Mouse (Mus musculus) embryonic fibroblast, embryonic 13.5 days (primary cell): ENCODE data around the gene Dis3l2. TPM values are rescaled to one million over a fixed set of nuclear protein-coding genes. Genes with fewer than 3 reads are reported as not detected.
A peak's percentile ranks its signal among the peaks of the same experiment; 100 is the strongest.

ENCODE experiments used
- H3K27ac ChIP-seq: 2 replicates; pipeline ENCODE4 v1.5.1; 2012; ENCODE audit warnings: low read length, control low read depth, inconsistent platforms; ENCODE audit not compliant: insufficient read depth
- H3K4me1 ChIP-seq: 2 replicates; pipeline ENCODE4 v1.6.1; 2011; ENCODE audit warnings: low read length; ENCODE audit not compliant: control insufficient read depth, insufficient read depth
- H3K4me3 ChIP-seq: 2 replicates; pipeline ENCODE4 v1.5.1; 2011; ENCODE audit warnings: mild to moderate bottlenecking, control low read depth, low read length; ENCODE audit not compliant: insufficient read depth
- CTCF ChIP-seq: IDR thresholded peaks from 2 replicates; pipeline ENCODE4 v1.5.1; 2011; ENCODE audit warnings: mild to moderate bottlenecking, control low read depth, low read length, moderate library complexity, borderline replicate concordance; ENCODE audit not compliant: insufficient read depth
- POLR2A ChIP-seq: IDR thresholded peaks from 2 replicates; pipeline ENCODE4 v1.6.1; 2011; ENCODE audit warnings: low read depth, mild to moderate bottlenecking, control low read depth, low read length, moderate library complexity
- polyA plus RNA-seq: library from polyadenylated mRNA; stranded (reverse); fragments of >200 nt; gene quantifications from 2 replicates; pipeline ENCODE4 v1.2.4, GENCODE M21; 2011; ENCODE audit warnings: low read depth; ENCODE audit not compliant: missing spikeins, insufficient read length

The Dis3l2 gene
- 7.5 and 7.7 TPM in 2 replicates for polyA plus RNA-seq

- TF ChIP-seq POLR2A (peak; percentile 62), CTCF (no peak)
- no peaks in the 10 kb centered on the region for H3K4me1 ChIP-seq
- H3K27ac ChIP-seq = peak within 1 kb of the TSS; percentile 36
- peak within 1 kb of the TSS; percentile 86 for H3K4me3 ChIP-seq
Observed at GRCm38 (mm10) chr1:86703300-86703964, at the start of gene Dis3l2. TSS of gene Dis3l2 (plus strand) at chr1:86703808.

GRCm38 (mm10) chr1:86657071-86657470 is 46.5 kb upstream of the Dis3l2 start:
- H3K4me1 ChIP-seq = no peaks in the 10 kb centered on the region
- no peak overlapping the region for H3K4me3 ChIP-seq
- no peak overlapping the region for H3K27ac ChIP-seq
- no peak for TF ChIP-seq CTCF
- TF ChIP-seq POLR2A = no peak

- H3K27ac ChIP-seq = no peak overlapping the region
- H3K4me1 ChIP-seq = no peaks in the 10 kb centered on the region
- TF ChIP-seq CTCF (no peak), POLR2A (no peak)
- no peak overlapping the region for H3K4me3 ChIP-seq
Observed at GRCm38 (mm10) chr1:86665091-86665490, 38.5 kb upstream of the Dis3l2 start.

- peak; percentile 92 for TF ChIP-seq CTCF
- no peak for TF ChIP-seq POLR2A
- H3K4me1 ChIP-seq = no peaks in the 10 kb centered on the region
Observed at GRCm38 (mm10) chr1:86669552-86670273, 33.9 kb upstream of the Dis3l2 start.

GRCm38 (mm10) chr1:86670279-86671038 is 33.1 kb upstream of the Dis3l2 start, which contains the start of gene Nppc:
TSS of gene Nppc (minus strand) at chr1:86670571.
- H3K4me3 ChIP-seq = peak within 1 kb of the TSS; percentile 45
- no peaks in the 10 kb centered on the region for H3K4me1 ChIP-seq
- TF ChIP-seq CTCF = peak; percentile 57
- TF ChIP-seq POLR2A = no peak; the same call in 1 of the 2 replicates
- no peak within 1 kb of the TSS for H3K27ac ChIP-seq

More at GRCm38 (mm10) chr1:86669552-86670273, 33.9 kb upstream of the Dis3l2 start:
- Histone ChIP-seq H3K4me3 (peak overlapping the region; percentile 45), H3K27ac (no peak overlapping the region)

- no peak for TF ChIP-seq CTCF
- TF ChIP-seq POLR2A = no peak
- H3K4me1 ChIP-seq = no peaks in the 10 kb centered on the region
- H3K4me3 ChIP-seq = no peak overlapping the region
- no peak overlapping the region for H3K27ac ChIP-seq
Observed at GRCm38 (mm10) chr1:86674385-86674784, 29.2 kb upstream of the Dis3l2 start.

GRCm38 (mm10) chr1:86675126-86675525 is 28.5 kb upstream of the Dis3l2 start:
- Histone ChIP-seq H3K4me1 (no peaks in the 10 kb centered on the region), H3K27ac (no peak overlapping the region), H3K4me3 (no peak overlapping the region)
- TF ChIP-seq CTCF (no peak), POLR2A (no peak)

- H3K4me3 ChIP-seq = no peak overlapping the region
- no peaks in the 10 kb centered on the region for H3K4me1 ChIP-seq
- no peak for TF ChIP-seq POLR2A
- no peak overlapping the region for H3K27ac ChIP-seq
Observed at GRCm38 (mm10) chr1:86677624-86678023, 26.0 kb upstream of the Dis3l2 start.

GRCm38 (mm10) chr1:86678667-86679066 is 24.9 kb upstream of the Dis3l2 start:
- Histone ChIP-seq H3K27ac (no peak overlapping the region), H3K4me3 (no peak overlapping the region), H3K4me1 (no peaks in the 10 kb centered on the region)
- TF ChIP-seq CTCF (no peak), POLR2A (no peak)
